Mouse (Mus musculus) heart, adult 2 months (tissue): Measurements from ENCODE around the gene Dnajc13. TPM values are rescaled to one million over a fixed set of nuclear protein-coding genes. Genes with fewer than 3 reads are reported as not detected.

Experiments used
- DNase-seq, 2 experiments: peaks; one replicate each; pipeline ENCODE4 v3.0.0; 2021
- H3K27ac ChIP-seq: fragments of 200-600 bp; 2 replicates; pipeline ENCODE4 v1.8.1; 2022
- H3K27me3 ChIP-seq: fragments of 200-500 bp; 2 replicates; pipeline ENCODE4 v1.6.1; 2012; ENCODE audit warnings: mild to moderate bottlenecking, low read length, inconsistent platforms, mixed read lengths; ENCODE audit not compliant: control insufficient read depth, insufficient read depth
- H3K36me3 ChIP-seq: fragments of 200-500 bp; 2 replicates; pipeline ENCODE4 v1.6.1; 2012; ENCODE audit warnings: low read length, inconsistent platforms; ENCODE audit not compliant: control insufficient read depth, insufficient read depth
- H3K4me1 ChIP-seq: fragments of 200-500 bp; 2 replicates; pipeline ENCODE4 v1.6.1; 2011; ENCODE audit warnings: low read length; ENCODE audit not compliant: control insufficient read depth, insufficient read depth
- H3K4me3 ChIP-seq: fragments of 200-600 bp; 2 replicates; pipeline ENCODE4 v1.8.1; 2022
- H3K79me2 ChIP-seq: fragments of 200-500 bp; replicated peaks from 2 replicates; pipeline ENCODE4 v1.6.1; 2012; ENCODE audit warnings: mild to moderate bottlenecking, inconsistent platforms, low read length, moderate library complexity, mixed read lengths; ENCODE audit not compliant: control insufficient read depth, insufficient read depth
- H3K9ac ChIP-seq: fragments of 200-500 bp; 2 replicates; pipeline ENCODE4 v1.6.1; 2012; ENCODE audit warnings: low read depth, mild to moderate bottlenecking, control low read depth, inconsistent platforms, low read length, mixed read lengths
- CTCF ChIP-seq: fragments of 200-600 bp; IDR thresholded peaks from 2 replicates; pipeline ENCODE4 v1.8.1; 2022; ENCODE audit warnings: antibody characterized with exemption, mild to moderate bottlenecking, moderate library complexity
- EP300 ChIP-seq: fragments of 200-500 bp; IDR thresholded peaks from 2 replicates; pipeline ENCODE4 v1.6.1; 2011; ENCODE audit warnings: low read depth, low read length, control low read depth; ENCODE audit not compliant: insufficient read depth
- POLR2A ChIP-seq: fragments of 200-500 bp; IDR thresholded peaks from 2 replicates; pipeline ENCODE4 v1.6.1; 2011; ENCODE audit warnings: mild to moderate bottlenecking, low read depth, low read length, control low read depth; ENCODE audit not compliant: insufficient read depth
- WGBS: fragments of 180-500 bp; shearing (Covaris S2); methylation state at CpG from one replicate; pipeline ENCODE4 v1.1.7; 2018; 5-methylcytosine and 5-hydroxymethylcytosine counted together
- intact Hi-C: fragments of 180-260 bp; cut with DNase I; formaldehyde crosslinking; loops from one replicate; pipeline ENCODE4 v1.15.1; 2025
- polyA plus RNA-seq: library from polyadenylated mRNA; depleted of rRNA; stranded (reverse); fragments of >200 nt; gene quantifications from 2 replicates; pipeline ENCODE4 v1.2.3, GENCODE M21; 2012
- total RNA-seq, 2 experiments: library from RNA; stranded (reverse); gene quantifications; 2 replicates each; pipeline ENCODE4 v1.2.3; 2021

Gene Dnajc13
- total and polyA plus RNA-seq, 3 experiments = 29.2 to 32.3 (median 31.6) TPM

DNA sequence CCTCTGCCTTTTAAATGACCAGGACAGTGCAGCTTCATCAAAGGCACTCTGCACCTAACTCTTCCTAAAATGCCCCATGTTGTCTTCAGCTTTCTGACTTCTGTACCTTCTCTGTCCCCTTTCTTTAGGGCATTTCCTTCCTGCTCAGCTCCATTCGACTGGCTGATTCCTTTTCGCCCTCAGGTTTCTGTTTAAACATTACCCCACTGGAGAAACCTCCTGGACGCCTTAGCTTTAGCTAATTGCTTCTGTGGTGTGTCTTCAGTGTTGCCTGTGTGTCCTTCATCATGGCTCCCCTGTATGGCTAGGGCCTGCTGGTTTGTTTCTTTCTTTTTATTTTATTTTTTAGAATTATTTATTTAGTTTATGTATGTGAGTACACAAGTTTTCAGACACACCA is 34.3 kb upstream of the Dnajc13 start:
- TF ChIP-seq CTCF (no peak), POLR2A (no peak), EP300 (no peak)
- DNase-seq = no peak
- Histone ChIP-seq H3K36me3 (no peaks in the 10 kb centered on the region), H3K4me1 (no peaks in the 10 kb centered on the region), H3K27ac (no peak overlapping the region), H3K79me2 (no peaks in the 10 kb centered on the region), H3K9ac (no peak overlapping the region), H3K4me3 (no peak overlapping the region), H3K27me3 (no peaks in the 10 kb centered on the region)
- WGBS = 52% methylated on average over 3 of the region's 3 CpGs
- intact Hi-C loops = no loop called here

DNA sequence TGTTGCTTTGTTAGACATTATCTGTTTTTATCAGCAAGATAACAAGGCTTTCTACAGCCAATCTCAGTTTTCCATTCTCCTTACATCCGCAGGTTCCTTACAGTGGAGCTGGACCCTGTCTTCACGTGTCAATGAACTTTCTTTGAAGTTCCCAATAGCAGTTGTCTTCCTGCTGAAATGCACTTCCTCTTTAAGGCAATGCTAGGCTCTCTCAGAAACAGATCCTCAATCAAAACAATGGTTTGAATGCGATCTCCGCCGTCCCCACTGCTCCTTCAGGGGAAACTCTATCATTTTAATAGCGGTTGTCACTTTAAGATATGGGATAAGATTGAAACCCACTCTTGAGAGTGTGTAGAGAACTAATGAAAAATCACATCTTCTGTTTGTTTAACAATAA is 22.2 kb upstream of the Dnajc13 start:
- no peak overlapping the region for H3K4me3 ChIP-seq
- WGBS = 21% methylated on average over 6 of the region's 6 CpGs
- H3K27me3 ChIP-seq = no peaks in the 10 kb centered on the region
- no peak for TF ChIP-seq POLR2A
- TF ChIP-seq CTCF = no peak
- no peak for TF ChIP-seq EP300
- H3K9ac ChIP-seq = no peak overlapping the region
- no peaks in the 10 kb centered on the region for H3K4me1 ChIP-seq
- no peaks in the 10 kb centered on the region for H3K79me2 ChIP-seq
- no peaks in the 10 kb centered on the region for H3K36me3 ChIP-seq
- no peak for DNase-seq
- no peak overlapping the region for H3K27ac ChIP-seq
- intact Hi-C loops = no loop called here

DNA sequence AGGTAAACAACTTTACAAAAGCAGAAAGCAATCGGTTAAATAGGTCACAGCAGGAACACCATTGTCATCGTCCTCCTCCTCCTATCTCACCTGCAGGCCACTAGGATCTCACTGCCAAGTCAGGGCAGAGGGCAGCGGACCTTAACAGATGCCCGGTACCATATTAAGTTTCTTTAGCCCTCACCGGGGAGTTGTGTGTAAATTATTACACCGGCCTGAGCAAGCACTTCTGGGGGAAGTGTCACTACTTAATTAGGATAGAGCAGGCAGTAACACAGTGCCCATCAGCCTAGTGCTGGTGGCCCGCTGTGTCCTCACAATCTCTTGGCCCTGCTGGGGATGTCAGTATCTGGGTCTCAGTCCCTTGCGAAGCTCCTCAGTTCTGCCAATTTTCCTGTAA is 19.8 kb upstream of the Dnajc13 start:
- no peaks in the 10 kb centered on the region for H3K27me3 ChIP-seq
- H3K36me3 ChIP-seq = no peaks in the 10 kb centered on the region
- 64% methylated on average over 8 of the region's 8 CpGs for WGBS
- no peaks in the 10 kb centered on the region for H3K4me1 ChIP-seq
- no peak for DNase-seq
- no peak overlapping the region for H3K27ac ChIP-seq
- no peak overlapping the region for H3K9ac ChIP-seq
- no peak for TF ChIP-seq POLR2A
- TF ChIP-seq EP300 = no peak
- TF ChIP-seq CTCF = no peak
- H3K4me3 ChIP-seq = no peak overlapping the region
- H3K79me2 ChIP-seq = no peaks in the 10 kb centered on the region
- intact Hi-C loops = no loop called here

DNA sequence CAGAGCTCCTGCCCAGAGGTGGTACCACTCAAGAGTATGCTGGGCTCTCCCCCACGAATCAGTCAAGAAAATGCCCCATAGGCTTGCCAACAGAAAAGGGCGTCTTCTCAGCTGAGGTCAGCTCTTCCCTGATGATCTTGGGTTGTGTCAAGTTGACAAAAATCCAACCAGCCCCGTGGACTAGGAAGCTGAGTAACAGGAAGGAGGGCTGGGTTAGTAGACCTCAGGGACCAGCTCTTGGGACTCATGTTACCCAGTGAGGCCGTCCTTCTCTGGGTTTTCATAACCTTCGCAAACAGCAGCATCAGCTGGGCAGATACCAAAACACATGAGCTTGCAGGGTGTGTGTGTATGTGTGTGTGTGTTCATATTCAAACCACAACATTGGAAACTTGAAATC is 19.0 kb upstream of the Dnajc13 start:
- no peak overlapping the region for H3K27ac ChIP-seq
- H3K36me3 ChIP-seq = no peaks in the 10 kb centered on the region
- intact Hi-C loops = no loop called here
- no peak overlapping the region for H3K9ac ChIP-seq
- no peak for DNase-seq
- H3K4me3 ChIP-seq = no peak overlapping the region
- H3K79me2 ChIP-seq = no peaks in the 10 kb centered on the region
- no peak for TF ChIP-seq CTCF
- TF ChIP-seq POLR2A = no peak
- no peak for TF ChIP-seq EP300
- no peaks in the 10 kb centered on the region for H3K27me3 ChIP-seq
- no peaks in the 10 kb centered on the region for H3K4me1 ChIP-seq
- 42% methylated on average over 5 of the region's 5 CpGs for WGBS

DNA sequence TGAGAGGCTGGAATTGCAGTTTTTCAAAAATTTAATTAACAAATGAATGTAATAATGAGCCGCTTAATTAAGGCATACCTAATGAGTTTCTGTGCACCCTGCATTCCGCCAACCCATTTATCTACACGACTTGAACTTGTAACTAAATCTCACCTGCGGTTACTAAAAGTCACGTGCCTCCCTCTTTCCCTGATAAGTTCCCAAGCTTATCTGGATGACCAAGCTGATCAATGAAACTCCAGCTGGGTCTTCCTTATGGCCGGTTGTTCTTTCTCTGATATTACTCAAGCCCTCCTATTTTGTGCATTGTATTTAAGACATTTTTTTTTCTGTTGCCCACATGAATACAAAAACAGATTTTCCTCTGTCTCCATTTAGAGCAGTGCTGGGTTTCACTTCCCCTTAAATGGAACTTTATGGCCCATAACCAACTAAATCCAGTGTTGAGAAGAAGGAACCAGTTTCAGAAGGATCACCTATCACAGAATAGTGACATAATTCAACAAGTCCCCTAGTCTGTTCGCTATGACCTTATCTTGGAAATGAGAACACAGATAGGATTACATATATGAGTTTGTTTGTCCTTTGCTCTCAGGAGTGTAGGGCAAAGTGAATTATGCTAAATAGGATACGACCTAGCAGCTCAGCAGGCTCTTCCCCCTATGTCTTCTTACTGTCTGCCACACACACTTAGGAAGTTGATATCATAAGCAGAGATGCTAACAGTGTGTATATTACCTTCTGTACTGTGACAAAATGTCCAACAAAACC is 18.2 kb upstream of the Dnajc13 start:
- H3K79me2 ChIP-seq = no peaks in the 10 kb centered on the region
- H3K9ac ChIP-seq = no peak overlapping the region
- no peak overlapping the region for H3K27ac ChIP-seq
- DNase-seq = no peak
- no peaks in the 10 kb centered on the region for H3K4me1 ChIP-seq
- no peaks in the 10 kb centered on the region for H3K36me3 ChIP-seq
- H3K27me3 ChIP-seq = no peaks in the 10 kb centered on the region
- intact Hi-C loops = no loop called here
- H3K4me3 ChIP-seq = no peak overlapping the region
- TF ChIP-seq POLR2A (no peak), EP300 (no peak), CTCF (no peak)
- 66% methylated on average over 8 of the region's 8 CpGs for WGBS

DNA sequence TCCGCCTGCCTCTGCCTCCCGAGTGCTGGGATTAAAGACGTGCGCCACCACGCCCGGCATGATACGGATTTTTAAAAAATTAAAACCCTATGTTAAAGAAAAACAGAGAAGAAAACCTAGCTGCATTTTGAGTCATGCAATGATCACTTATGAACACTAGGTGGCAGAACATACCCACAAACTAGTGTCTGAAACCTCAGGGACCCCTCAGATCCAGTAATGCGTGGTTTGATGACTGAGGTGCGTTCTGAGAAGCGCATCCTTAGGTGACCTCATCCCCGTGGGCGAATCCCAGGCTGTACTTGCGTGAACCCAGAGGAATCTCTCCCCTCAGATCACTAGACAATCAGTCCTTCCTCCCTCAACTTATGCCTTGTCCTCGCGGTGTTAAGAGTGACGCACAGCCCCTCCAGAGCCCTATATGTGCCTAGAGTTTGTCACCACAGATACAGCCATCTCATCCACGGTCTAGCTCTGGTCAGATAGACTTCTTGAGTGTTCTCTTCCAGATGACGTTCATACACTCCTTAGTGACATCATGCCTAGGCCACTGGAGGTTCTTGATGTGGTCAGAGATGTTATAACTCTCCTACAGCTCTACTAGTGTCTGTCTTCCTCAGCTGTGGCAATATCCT is 14.9 kb upstream of the Dnajc13 start:
- TF ChIP-seq POLR2A (no peak), EP300 (no peak), CTCF (peak; percentile 83)
- Histone ChIP-seq H3K4me3 (no peak overlapping the region), H3K36me3 (no peaks in the 10 kb centered on the region), H3K4me1 (no peaks in the 10 kb centered on the region), H3K27me3 (no peaks in the 10 kb centered on the region), H3K79me2 (no peaks in the 10 kb centered on the region), H3K27ac (no peak overlapping the region), H3K9ac (no peak overlapping the region)
- intact Hi-C loops = loop anchor here (1.0 to 2.0 kb wide), 3 partner anchors 29 to 1111 kb away; no protein-coding TSS in a partner anchor
- peak in 1 of 2 experiments; percentile 33 for DNase-seq
- 20% methylated on average over 18 of the region's 18 CpGs for WGBS
